Mouse (Mus musculus): ENCODE results near the gene Spast.

Spast gene

GRCm38 (mm10) chr17:74328146-74328545, 10.6 kb upstream of the Spast start:
- DNase-seq = peak; percentile 9 to 35

- DNase-seq = no peak
Observed at GRCm38 (mm10) chr17:74331049-74331676, 7.6 kb upstream of the Spast start.

- DNase-seq = peak; percentile 87 to 91
Observed at GRCm38 (mm10) chr17:74338225-74338931, 409 bp upstream of the Spast start.

GRCm38 (mm10) chr17:74341151-74341550, 2.4 kb downstream of the Spast start:
- no peak for DNase-seq

- no peak for DNase-seq
Observed at GRCm38 (mm10) chr17:74363592-74363991, 24.8 kb downstream of the Spast start.

- DNase-seq = no peak
Observed at GRCm38 (mm10) chr17:74376916-74377315, 38.1 kb downstream of the Spast start.

GRCm38 (mm10) chr17:74386657-74387056, 47.9 kb downstream of the Spast start:
- no peak for DNase-seq

GRCm38 (mm10) chr17:74389847-74390246, 51.1 kb downstream of the Spast start:
- DNase-seq = no peak

GRCm38 (mm10) chr17:74394381-74394780, 55.6 kb downstream of the Spast start:
- DNase-seq = no peak

- DNase-seq = peak in 1 of 2 experiments; percentile 13
Observed at GRCm38 (mm10) chr17:74394855-74395254, 56.1 kb downstream of the Spast start.

GRCm38 (mm10) chr17:74395383-74396065, 56.7 kb downstream of the Spast start, which contains the start of gene Slc30a6:
Slc30a6 (plus strand) TSS chr17:74395608.
- DNase-seq = peak; percentile 91 to 95

GRCm38 (mm10) chr17:74396766-74397165, 58.0 kb downstream of the Spast start:
- no peak for DNase-seq

GRCm38 (mm10) chr17:74397173-74397572, 58.4 kb downstream of the Spast start:
- no peak for DNase-seq

GRCm38 (mm10) chr17:74402486-74403222, 63.9 kb downstream of the Spast start:
- DNase-seq = no peak

GRCm38 (mm10) chr17:74406487-74406886, 67.7 kb downstream of the Spast start:
- DNase-seq = no peak

- no peak for DNase-seq
Observed at GRCm38 (mm10) chr17:74409722-74410121, 70.9 kb downstream of the Spast start.

GRCm38 (mm10) chr17:74413324-74413723, 74.5 kb downstream of the Spast start:
- no peak for DNase-seq

GRCm38 (mm10) chr17:74414671-74415070, 75.9 kb downstream of the Spast start:
- DNase-seq = no peak

GRCm38 (mm10) chr17:74416841-74417360, 78.1 kb downstream of the Spast start:
- DNase-seq = no peak

GRCm38 (mm10) chr17:74418171-74418570, 79.4 kb downstream of the Spast start:
- DNase-seq = no peak

GRCm38 (mm10) chr17:74420656-74421055, 81.9 kb downstream of the Spast start:
- DNase-seq = no peak

- DNase-seq = no peak
Observed at GRCm38 (mm10) chr17:74424401-74425005, 85.7 kb downstream of the Spast start.

Data from spleen, adult 18-20 months (tissue).